Mouse (Mus musculus) frontal cortex, adult (tissue): Measurements from ENCODE around the gene Pdk2.
A peak's percentile ranks its signal among the peaks of the same experiment; 100 is the strongest.

ENCODE experiments used
- ATAC-seq: cut with Nextera tagmentation; 2 replicates; pipeline ENCODE4 v1.9.2; 2017; ENCODE audit warnings: mild to moderate bottlenecking, moderate library complexity, mixed read lengths; ENCODE audit not compliant: low TSS enrichment

Pdk2 gene

GRCm38 (mm10) chr11:95070140-95071107 is 29.3 kb upstream of the Pdk2 start:
- no peak for ATAC-seq

GRCm38 (mm10) chr11:95069226-95069957 is 28.2 kb upstream of the Pdk2 start:
- no peak for ATAC-seq

- no peak for ATAC-seq
Measured at GRCm38 (mm10) chr11:95056768-95057501, 15.8 kb upstream of the Pdk2 start.

DNA sequence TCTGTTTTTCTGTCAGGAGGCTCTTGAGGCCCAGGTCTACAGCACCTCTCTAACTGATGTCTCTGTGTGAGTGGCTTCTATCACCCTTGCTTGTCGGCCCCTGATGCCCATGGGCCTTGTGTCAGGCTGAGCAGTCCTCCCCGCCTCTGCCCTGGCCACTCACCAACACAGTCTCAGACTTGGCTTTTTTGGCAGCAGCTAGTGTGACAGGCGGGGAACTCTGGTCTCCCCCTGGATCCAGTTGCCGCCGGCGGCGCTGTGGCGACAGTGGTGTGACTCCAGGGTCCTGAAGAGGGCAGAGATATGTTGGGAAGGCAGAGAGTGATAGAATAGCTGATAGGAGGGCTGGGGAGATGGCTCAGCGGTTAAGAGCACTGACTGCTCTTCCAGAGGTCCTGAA is 11.9 kb upstream of the Pdk2 start:
- ATAC-seq = no peak

- peak; percentile 67; the same call in 1 of the 2 replicates for ATAC-seq
Measured at GRCm38 (mm10) chr11:95046980-95047680, 6.0 kb upstream of the Pdk2 start.

DNA sequence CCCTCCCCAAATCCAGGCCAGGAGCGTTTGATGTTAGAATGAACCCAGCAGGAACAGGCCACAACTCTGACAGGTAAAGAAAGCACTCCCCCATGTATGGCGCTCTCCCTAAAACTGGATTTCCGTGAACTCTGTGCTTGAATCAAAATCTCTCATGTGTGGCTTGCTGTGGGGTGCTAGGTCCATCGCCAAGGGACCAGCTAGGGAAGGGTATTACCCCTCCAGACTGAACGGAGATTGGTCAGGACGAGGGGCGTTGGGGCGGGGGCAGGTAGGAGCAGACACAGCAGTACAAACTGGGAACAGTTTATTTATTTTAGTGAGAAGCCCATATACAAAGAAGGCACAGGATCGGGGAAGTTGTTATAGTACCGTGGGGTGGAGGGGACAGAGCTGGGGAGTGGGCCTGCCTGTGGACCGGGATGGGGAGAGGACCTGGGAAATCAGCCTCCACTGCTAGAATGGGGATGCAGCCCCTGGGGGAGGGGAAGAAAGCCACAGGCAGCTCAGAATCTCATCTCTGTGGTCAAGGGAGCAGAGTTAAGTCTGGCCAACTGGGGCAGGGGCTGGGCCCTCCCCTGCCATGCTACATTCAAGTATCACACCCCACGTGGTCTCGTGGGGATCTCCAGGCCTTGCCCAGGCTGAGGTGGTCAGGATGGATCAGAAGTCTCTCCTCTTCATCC is 3.2 kb upstream of the Pdk2 start:
- no peak for ATAC-seq

DNA sequence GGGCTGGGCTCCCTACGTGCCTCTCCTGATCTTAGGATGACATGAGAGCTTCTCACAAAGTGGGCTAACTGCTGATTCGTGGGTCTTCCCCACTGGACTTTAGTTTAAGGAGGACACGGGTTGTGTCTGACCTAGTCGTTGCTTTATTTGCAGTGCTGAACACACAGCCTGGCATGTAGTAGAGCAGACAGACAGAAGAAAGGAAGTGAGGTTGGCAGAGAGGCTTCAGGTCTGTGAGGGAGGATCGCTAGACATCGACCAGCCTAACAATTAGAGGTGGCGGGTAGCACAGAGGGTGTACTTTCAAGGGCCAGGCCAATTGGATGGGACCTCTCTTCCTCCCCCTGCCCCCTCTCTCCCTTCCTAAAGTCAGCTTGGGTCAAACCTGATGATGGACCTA is 2.5 kb upstream of the Pdk2 start:
- ATAC-seq = no peak

DNA sequence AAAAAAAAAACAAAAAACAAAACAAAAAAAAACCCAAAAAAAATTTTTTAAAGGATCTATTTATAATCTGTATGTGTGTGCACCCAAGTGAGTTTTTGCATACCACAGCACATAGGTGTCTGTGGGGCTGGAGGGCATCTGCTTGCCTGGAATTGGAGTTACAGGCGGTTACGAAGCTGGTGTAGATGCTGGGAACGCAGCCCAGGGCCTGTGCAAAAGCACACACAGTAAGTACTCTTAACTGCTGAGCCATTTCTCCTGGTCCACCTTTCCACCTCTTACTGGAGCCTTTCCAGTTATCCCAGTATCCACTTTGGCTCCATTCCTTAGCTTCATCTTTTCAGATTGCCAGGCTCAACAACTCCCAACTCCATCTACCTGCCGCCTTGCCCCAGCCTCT is 1.9 kb upstream of the Pdk2 start:
- no peak for ATAC-seq

DNA sequence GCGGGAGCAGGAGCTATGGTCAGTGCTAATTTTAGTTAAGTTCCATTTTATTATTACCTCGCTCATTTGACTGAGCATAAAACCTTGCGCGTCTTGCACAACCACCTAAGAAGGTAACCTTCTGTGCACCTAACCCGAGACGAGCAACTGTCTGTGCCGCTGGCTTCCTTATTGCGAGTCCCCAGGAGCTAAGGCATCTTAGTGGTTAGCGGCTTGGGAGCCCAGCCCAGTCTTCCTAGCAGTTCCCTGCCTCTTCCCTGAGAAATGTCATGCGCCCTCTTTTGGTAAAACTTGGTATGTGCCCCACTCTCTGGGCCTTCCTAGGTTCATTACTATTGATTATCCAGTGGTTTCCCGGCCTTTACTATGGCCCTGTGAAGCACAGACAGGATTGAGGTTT is 942 bp upstream of the Pdk2 start:
- peak; percentile 66 for ATAC-seq

- ATAC-seq = peak; percentile 10; the same call in 1 of the 2 replicates
Measured at GRCm38 (mm10) chr11:95040491-95041138, 539 bp downstream of the Pdk2 start.

DNA sequence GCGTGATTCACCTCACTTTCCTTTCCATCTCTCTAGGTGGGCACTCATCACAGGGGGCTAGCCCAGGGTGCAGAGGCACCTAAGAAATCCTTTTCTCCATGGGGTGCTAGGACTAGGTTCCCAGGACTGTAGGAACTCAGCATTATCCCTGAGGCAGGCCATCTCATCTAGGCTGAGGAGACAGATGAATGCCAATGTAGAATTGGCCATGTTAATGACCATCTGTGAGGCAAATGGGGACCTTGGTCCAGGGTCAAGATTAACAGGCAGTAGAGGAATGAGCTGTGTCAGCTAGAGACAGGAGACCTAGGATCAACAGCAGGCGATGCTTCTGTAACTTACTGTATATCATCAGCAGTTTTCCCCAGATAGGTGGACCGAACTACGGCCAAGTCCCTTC is 1.4 kb downstream of the Pdk2 start:
- no peak for ATAC-seq

GRCm38 (mm10) chr11:95038818-95039655 is 2.1 kb downstream of the Pdk2 start:
- ATAC-seq = no peak

DNA sequence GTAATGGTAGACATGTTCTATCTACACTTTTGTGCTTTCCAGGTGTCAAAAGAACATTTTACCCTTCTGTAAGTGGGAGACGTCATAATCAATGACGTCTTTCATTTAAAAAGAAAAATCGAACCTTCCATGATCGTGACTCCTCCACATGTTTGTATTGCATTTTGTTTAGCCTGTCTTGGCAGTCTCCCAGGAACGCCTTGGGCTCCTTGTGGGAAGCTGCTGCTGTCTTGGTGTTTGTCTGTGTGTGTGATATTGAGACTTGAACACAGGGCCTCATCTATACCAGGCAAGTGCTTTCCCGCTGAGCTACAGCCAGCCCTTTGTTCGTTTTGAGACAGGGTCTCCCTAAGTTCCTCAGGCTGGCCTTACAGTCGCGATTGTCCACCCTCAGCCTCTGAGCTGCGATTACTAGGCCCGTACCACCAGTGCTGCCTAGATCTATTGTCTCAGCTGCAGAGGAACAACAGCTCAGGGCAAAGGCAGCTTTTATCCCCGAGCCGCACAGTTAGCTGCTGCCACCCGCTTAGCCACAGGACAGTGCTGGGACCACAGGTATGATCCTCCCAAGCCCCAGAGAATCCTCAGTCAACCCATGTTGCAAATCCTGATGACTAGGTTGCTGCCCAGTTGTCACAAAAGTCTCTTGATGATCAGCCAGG is 2.9 kb downstream of the Pdk2 start:
- no peak for ATAC-seq

- ATAC-seq = no peak
Measured at GRCm38 (mm10) chr11:95037306-95037705, 3.8 kb downstream of the Pdk2 start.

GRCm38 (mm10) chr11:95036521-95036920 is 4.6 kb downstream of the Pdk2 start:
- ATAC-seq = no peak

GRCm38 (mm10) chr11:95034902-95035301 is 6.3 kb downstream of the Pdk2 start:
- ATAC-seq = peak; percentile 68

DNA sequence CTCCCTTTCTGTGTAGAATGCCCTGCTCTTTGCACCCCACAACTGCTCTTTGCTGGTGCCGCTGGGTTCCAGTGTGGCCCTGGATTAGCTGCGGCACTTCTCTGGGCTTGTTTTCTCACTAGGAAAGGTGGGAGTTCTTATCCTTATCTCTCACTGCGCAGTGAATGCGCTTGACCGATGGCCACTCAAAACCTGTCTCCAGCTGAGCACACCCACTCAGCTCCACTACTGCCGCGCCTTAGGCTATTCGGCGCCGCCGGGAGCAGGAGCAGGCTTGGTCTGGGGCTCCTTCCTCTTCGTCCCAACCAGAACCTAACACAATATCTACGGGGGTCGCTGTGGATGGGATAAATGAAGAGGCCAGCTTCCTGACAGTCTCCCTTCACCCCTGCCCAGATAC is 7.5 kb downstream of the Pdk2 start:
- ATAC-seq = no peak

- no peak for ATAC-seq
Measured at GRCm38 (mm10) chr11:95032945-95033344, 8.2 kb downstream of the Pdk2 start.
